Mouse (Mus musculus): ENCODE measurements around the gene Cop1. TPM values are rescaled to one million over a fixed set of nuclear protein-coding genes. Genes with fewer than 3 reads are reported as not detected.

The Cop1 gene
- polyA plus RNA-seq, 1 experiment from 2014 or later, result 76.1 TPM

- no peaks in the 10 kb centered on the region for H3K27me3 ChIP-seq
- 67% methylated on average over 5 of the region's 5 CpGs for WGBS
- no peaks in the 10 kb centered on the region for H3K36me3 ChIP-seq
- H3K4me3 ChIP-seq (replicated peaks), result no peak overlapping the region
- no peak for ATAC-seq (ENCODE audit: insufficient number of reproducible peaks, low FRiP score, low TSS enrichment, low read depth)
- no peak overlapping the region for H3K27ac ChIP-seq (replicated peaks)
- no peak overlapping the region for H3K4me2 ChIP-seq (replicated peaks)
- no peaks in the 10 kb centered on the region for H3K9me3 ChIP-seq (replicated peaks)
- H3K4me1 ChIP-seq, result no peaks in the 10 kb centered on the region
- H3K9ac ChIP-seq, result no peak overlapping the region
Measured at GRCm38 (mm10) chr1:159386458-159386857, 154.3 kb downstream of the Cop1 start.

- Histone ChIP-seq H3K4me2 (replicated peaks) (no peak overlapping the region), H3K4me3 (replicated peaks) (no peak overlapping the region), H3K9me3 (replicated peaks) (no peaks in the 10 kb centered on the region), H3K27ac (replicated peaks) (no peak overlapping the region), H3K9ac (no peak overlapping the region), H3K27me3 (no peaks in the 10 kb centered on the region), H3K4me1 (peaks cover 12% of the 10 kb centered on the region), H3K36me3 (no peaks in the 10 kb centered on the region)
- no peak for ATAC-seq (ENCODE audit: insufficient number of reproducible peaks, low FRiP score, low TSS enrichment, low read depth)
- WGBS, result 75% methylated on average over 13 of the region's 13 CpGs
Measured at GRCm38 (mm10) chr1:159388565-159389024, 156.5 kb downstream of the Cop1 start.

- Histone ChIP-seq H3K4me3 (replicated peaks) (no peak overlapping the region), H3K4me2 (replicated peaks) (no peak overlapping the region), H3K36me3 (no peaks in the 10 kb centered on the region), H3K4me1 (peaks cover 21% of the 10 kb centered on the region), H3K9me3 (replicated peaks) (no peaks in the 10 kb centered on the region), H3K27ac (replicated peaks) (no peak overlapping the region), H3K27me3 (no peaks in the 10 kb centered on the region), H3K9ac (no peak overlapping the region)
- ATAC-seq (ENCODE audit: insufficient number of reproducible peaks, low FRiP score, low TSS enrichment, low read depth), result no peak
- 16% methylated on average over 14 of the region's 14 CpGs for WGBS
Measured at GRCm38 (mm10) chr1:159390049-159390448, 157.9 kb downstream of the Cop1 start.

- Histone ChIP-seq H3K27ac (replicated peaks) (peak overlapping the region; percentile 77), H3K4me3 (replicated peaks) (no peak overlapping the region), H3K9ac (no peak overlapping the region), H3K9me3 (replicated peaks) (no peaks in the 10 kb centered on the region), H3K27me3 (no peaks in the 10 kb centered on the region), H3K4me2 (replicated peaks) (peak overlapping the region; percentile 6; the same call in 1 of the 2 replicates), H3K36me3 (no peaks in the 10 kb centered on the region), H3K4me1 (peaks cover 21% of the 10 kb centered on the region)
- WGBS, result 62% methylated on average over 8 of the region's 8 CpGs
- ATAC-seq (ENCODE audit: insufficient number of reproducible peaks, low FRiP score, low TSS enrichment, low read depth), result no peak
Measured at GRCm38 (mm10) chr1:159392667-159393066, 160.5 kb downstream of the Cop1 start.

- Histone ChIP-seq H3K27me3 (no peaks in the 10 kb centered on the region), H3K4me2 (replicated peaks) (peak overlapping the region; percentile 6; the same call in 1 of the 2 replicates), H3K9me3 (replicated peaks) (no peaks in the 10 kb centered on the region), H3K27ac (replicated peaks) (peak overlapping the region; percentile 77), H3K4me1 (peaks cover 21% of the 10 kb centered on the region), H3K4me3 (replicated peaks) (no peak overlapping the region), H3K36me3 (no peaks in the 10 kb centered on the region), H3K9ac (no peak overlapping the region)
- 15% methylated on average over 6 of the region's 6 CpGs for WGBS
- peak; percentile 86 for ATAC-seq (ENCODE audit: insufficient number of reproducible peaks, low FRiP score, low TSS enrichment, low read depth)
Measured at GRCm38 (mm10) chr1:159393070-159393699, 161.1 kb downstream of the Cop1 start.

- Histone ChIP-seq H3K4me1 (peaks cover 21% of the 10 kb centered on the region), H3K9me3 (replicated peaks) (no peaks in the 10 kb centered on the region), H3K4me2 (replicated peaks) (no peak overlapping the region), H3K4me3 (replicated peaks) (no peak overlapping the region), H3K9ac (no peak overlapping the region), H3K27me3 (no peaks in the 10 kb centered on the region), H3K27ac (replicated peaks) (peak overlapping the region; percentile 77), H3K36me3 (no peaks in the 10 kb centered on the region)
- WGBS, result 50% methylated on average over 1 of the region's 1 CpGs
- ATAC-seq (ENCODE audit: insufficient number of reproducible peaks, low FRiP score, low TSS enrichment, low read depth), result no peak
Measured at GRCm38 (mm10) chr1:159393931-159394330, 161.8 kb downstream of the Cop1 start.

GRCm38 (mm10) chr1:159396515-159396914, 164.4 kb downstream of the Cop1 start:
- Histone ChIP-seq H3K4me1 (peaks cover 21% of the 10 kb centered on the region), H3K27ac (replicated peaks) (no peak overlapping the region), H3K4me2 (replicated peaks) (peak overlapping the region; percentile 48), H3K9ac (no peak overlapping the region), H3K27me3 (no peaks in the 10 kb centered on the region), H3K36me3 (no peaks in the 10 kb centered on the region), H3K9me3 (replicated peaks) (no peaks in the 10 kb centered on the region), H3K4me3 (replicated peaks) (peak overlapping the region; percentile 19; the same call in 1 of the 2 replicates)
- WGBS, result 5% methylated on average over 9 of the region's 9 CpGs
- no peak for ATAC-seq (ENCODE audit: insufficient number of reproducible peaks, low FRiP score, low TSS enrichment, low read depth)

Small RNA genes lying within 50 kb of the gene (microRNA-seq; reads per million reads assigned to microRNA genes)
- gene Mir1843b (ENCODE audit: borderline number of aligned reads), result 18.5 reads per million, percentile 35 among the genes with 10 or more reads in this experiment
